In genomic region chr1:89235296-89235695, GRCm38 (mm10) we compare ENCODE assay signal across 8 mouse cellular contexts.
DNase-seq lines count a peak whose midpoint lies in the region; TF ChIP-seq lines count a peak whose summit lies in the region.

No protein-coding gene starts in this region.

- no peak overlapping the region for H3K27ac ChIP-seq in forebrain, embryonic 10.5 days

- peaks cover 16% of the 10 kb centered on the region for H3K27me3 ChIP-seq in forebrain, embryonic 10.5 days (ENCODE audit: poor library complexity, severe bottlenecking)

- WGBS in forebrain, embryonic 10.5 days = 68% methylated on average over 3 of the region's 3 CpGs
- 22% methylated on average over 3 of the region's 3 CpGs for WGBS in large intestine, adult 2 months
- WGBS in lung, adult 2 months = 13% methylated on average over 3 of the region's 3 CpGs

- no peak overlapping the region for H3K4me3 ChIP-seq in forebrain, embryonic 10.5 days
- H3K4me3 ChIP-seq in lung, adult 2 months (replicated peaks; ENCODE audit: extremely low read depth, low read depth, low read length) = no peak overlapping the region

- intact Hi-C loops in heart, postnatal 14 days (cut with DNase I) = loop anchor here (1.0 to 10.0 kb wide), 7 partner anchors 87 to 710 kb away; partner anchors contain the start of gene Agap1

- TF ChIP-seq POLR2A in lung, adult 2 months (IDR thresholded peaks at IDR 0.05; ENCODE audit: borderline replicate concordance, extremely low read depth, low read depth, low read length) = no peak

- no peaks in the 10 kb centered on the region for H3K9me3 ChIP-seq in forebrain, embryonic 10.5 days

- peak; percentile 68 for DNase-seq in ES-CJ7 (ENCODE audit: low read depth, low spot score)
- peak; percentile 91 for DNase-seq in brain, adult 2 months (ENCODE audit: low read depth, low spot score)
- DNase-seq in forebrain, embryonic 10.5 days (ENCODE audit: extremely low spot score, low spot score) = peak; percentile 71
- peak; percentile 61 to 73 for DNase-seq in heart, postnatal 14 days
- peak; percentile 10 for DNase-seq in large intestine, adult 2 months (ENCODE audit: low read depth, low spot score)
- DNase-seq in lung, adult 2 months = peak; percentile 46
- peak; percentile 35 for DNase-seq in ovary, postnatal 36 days (ENCODE audit: low spot score)
- no peak for DNase-seq in spleen, adult 12 weeks (ENCODE audit: low spot score)

- TF ChIP-seq CTCF in lung, adult 2 months (IDR thresholded peaks at IDR 0.05; ENCODE audit: insufficient read depth, low read length) = no peak

- no peaks in the 10 kb centered on the region for H3K36me3 ChIP-seq in forebrain, embryonic 10.5 days (replicated peaks)

- peaks cover 31% of the 10 kb centered on the region for H3K4me1 ChIP-seq in forebrain, embryonic 10.5 days
- no peaks in the 10 kb centered on the region for H3K4me1 ChIP-seq in lung, adult 2 months (ENCODE audit: control insufficient read depth, insufficient read depth, low read length)
